Mouse (Mus musculus): Measurements from ENCODE around the gene Rab11fip2. TPM values are rescaled to one million over a fixed set of nuclear protein-coding genes. Genes with fewer than 3 reads are reported as not detected.

Gene Rab11fip2
- polyA plus RNA-seq, 1 experiment, result 11.3 TPM

GRCm38 (mm10) chr19:59853061-59853460 is 90.4 kb downstream of the Rab11fip2 start:
- DNase-seq (ENCODE audit: low spot score), result no peak

Measured in urinary bladder, adult 2 months (tissue).